Mouse (Mus musculus) macrophage (primary cell): ENCODE data around the gene Kmt5c. TPM values are rescaled to one million over a fixed set of nuclear protein-coding genes. Genes with fewer than 3 reads are reported as not detected.

ENCODE experiments used
- H3K27ac ChIP-seq: fragments of 350-480 bp; formaldehyde crosslinking; 2 replicates; pipeline ENCODE4 v1.9.0; 2021
- H3K36me3 ChIP-seq: fragments of 350-480 bp; formaldehyde crosslinking; 2 replicates; pipeline ENCODE4 v1.9.0; 2021; ENCODE audit errors: inconsistent target
- H3K4me3 ChIP-seq: fragments of 350-480 bp; formaldehyde crosslinking; 2 replicates; pipeline ENCODE4 v1.9.0; 2021; ENCODE audit errors: inconsistent target
- H3K79me2 ChIP-seq: fragments of 350-480 bp; formaldehyde crosslinking; 2 replicates; pipeline ENCODE4 v1.9.0; 2021; ENCODE audit errors: inconsistent target
- WGBS: methylation state at CpG from one replicate; pipeline ENCODE4 v1.1.7; 2026; ENCODE audit warnings: inconsistent platforms; ENCODE audit not compliant: missing documents; 5-methylcytosine and 5-hydroxymethylcytosine counted together
- polyA plus RNA-seq: library from polyadenylated mRNA; stranded (reverse); fragments of 250-400 nt; gene quantifications from 3 replicates; pipeline ENCODE4 v1.2.4, GENCODE M21; 2018; ENCODE audit warnings: inconsistent platforms
- total RNA-seq, 78 experiments: library from RNA; depleted of rRNA; stranded (reverse); fragments of 250-400 nt; gene quantifications; 1 replicate in 9 of 78; 2 replicates in 24 of 78; 3 replicates in 43 of 78; 4 replicates in 2 of 78; pipeline ENCODE4 v1.2.4; 2018; ENCODE audit warnings: inconsistent platforms in 56 of 78

Gene Kmt5c
- total RNA-seq (2018; cell fraction: chromatin; rRNA removed): 100 to 1,000 TPM in 13 of 26 experiments, 10 to 100 TPM in 13; 21.0 to 341 (median 99.0) TPM
- 10 to 100 TPM in 17 of 26 experiments, 1 to 10 TPM in 9; 4.0 to 32.9 (median 13.8) TPM for total RNA-seq (2018; cell fraction: cytosol; rRNA removed)
- total RNA-seq (2018; cell fraction: nucleus; rRNA removed): 100 to 1,000 TPM in 9 of 26 experiments, 10 to 100 TPM in 17; 12.0 to 234 (median 64.6) TPM
- 13.0 to 41.3 TPM (median 19.4 TPM) in 3 replicates for polyA plus RNA-seq

GRCm38 (mm10) chr7:4739544-4740275, at the start of gene Kmt5c:
Gene Kmt5c, plus strand, starts transcription at chr7:4740115.
- peak within 1 kb of the TSS; percentile 90 for H3K27ac ChIP-seq
- H3K4me3 ChIP-seq: peak within 1 kb of the TSS; percentile 95
- peaks cover 7% of the 10 kb centered on the region; the same call in 1 of the 2 replicates for H3K36me3 ChIP-seq
- under 1% methylated on average over 37 of the region's 44 CpGs for WGBS
- no peaks in the 10 kb centered on the region for H3K79me2 ChIP-seq

- Histone ChIP-seq H3K36me3 (no peaks in the 10 kb centered on the region), H3K79me2 (no peaks in the 10 kb centered on the region), H3K4me3 (no peak within 1 kb of the TSS), H3K27ac (no peak within 1 kb of the TSS)
- WGBS: 34% methylated on average over 4 of the region's 18 CpGs
Observed at GRCm38 (mm10) chr7:4690387-4690786, 49.5 kb upstream of the Kmt5c start, which contains the start of gene Brsk1. Gene Brsk1, plus strand, starts transcription at chr7:4690604.

DNA sequence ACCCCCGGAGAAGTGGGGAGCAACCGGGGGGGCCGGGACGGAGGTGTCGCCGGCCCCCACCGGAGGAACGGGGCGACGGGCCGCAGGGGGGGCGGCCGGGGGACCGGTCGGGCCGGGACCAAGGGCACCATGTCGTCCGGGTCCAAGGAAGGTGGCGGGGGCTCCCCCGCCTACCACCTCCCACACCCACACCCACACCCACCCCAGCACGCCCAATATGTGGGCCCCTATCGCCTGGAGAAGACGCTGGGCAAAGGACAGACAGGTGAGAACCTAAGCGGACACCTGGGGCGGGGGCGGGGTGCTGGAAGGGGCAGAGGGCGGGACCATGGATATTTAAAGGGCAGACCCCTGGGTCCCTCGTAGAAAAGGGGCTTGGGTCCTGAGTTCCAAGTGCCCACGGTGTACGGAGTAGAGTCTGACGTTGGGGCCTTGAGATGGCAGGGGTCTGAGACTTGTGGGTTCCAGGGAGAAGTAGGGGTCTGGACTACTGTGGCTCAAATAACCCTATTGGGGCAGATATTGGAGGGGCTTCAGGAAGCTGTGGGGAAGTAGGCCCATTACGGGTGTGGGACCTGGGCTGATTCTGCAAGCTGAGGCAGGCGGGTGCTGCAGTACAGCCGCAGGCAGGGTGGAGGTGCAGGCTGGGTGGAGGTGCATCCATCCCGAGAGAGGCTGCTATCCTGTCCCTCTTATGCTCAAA, 48.8 kb upstream of the Kmt5c start:
- H3K4me3 ChIP-seq: no peak overlapping the region

DNA sequence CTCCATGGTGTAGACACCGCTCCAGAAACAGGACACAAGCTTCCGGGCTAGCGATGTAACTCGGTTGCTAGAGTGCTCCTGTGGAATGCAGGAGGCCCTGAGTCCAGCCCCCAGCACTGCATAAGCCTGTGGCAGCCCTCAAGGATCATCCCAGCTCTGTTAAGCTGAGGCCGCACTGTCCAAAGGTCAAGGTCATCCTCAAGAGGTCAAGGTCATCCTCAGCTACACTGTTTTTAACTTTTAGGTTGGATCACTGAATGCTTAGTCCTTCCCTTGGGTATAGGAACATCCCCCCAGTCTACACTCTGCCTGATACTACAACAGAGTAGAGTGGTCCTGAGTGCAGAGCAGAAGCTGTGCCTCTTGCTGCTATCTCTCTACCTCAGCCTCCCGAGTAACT, 46.9 kb upstream of the Kmt5c start:
- WGBS: 79% methylated on average over 4 of the region's 6 CpGs
- no peak overlapping the region for H3K4me3 ChIP-seq
- no peaks in the 10 kb centered on the region for H3K79me2 ChIP-seq
- no peak overlapping the region for H3K27ac ChIP-seq
- H3K36me3 ChIP-seq: no peaks in the 10 kb centered on the region

More for the DNA sequence above, 48.8 kb upstream of the Kmt5c start:
- H3K36me3 ChIP-seq: no peaks in the 10 kb centered on the region
- H3K79me2 ChIP-seq: no peaks in the 10 kb centered on the region
- H3K27ac ChIP-seq: no peak overlapping the region
- 37% methylated on average over 30 of the region's 35 CpGs for WGBS

GRCm38 (mm10) chr7:4702334-4702733, 37.6 kb upstream of the Kmt5c start:
- 89% methylated on average over 8 of the region's 8 CpGs for WGBS
- Histone ChIP-seq H3K79me2 (no peaks in the 10 kb centered on the region), H3K4me3 (no peak overlapping the region), H3K27ac (no peak overlapping the region), H3K36me3 (no peaks in the 10 kb centered on the region)

- Histone ChIP-seq H3K4me3 (no peak overlapping the region), H3K36me3 (no peaks in the 10 kb centered on the region), H3K27ac (no peak overlapping the region), H3K79me2 (no peaks in the 10 kb centered on the region)
- 92% methylated on average over 7 of the region's 7 CpGs for WGBS
Observed at GRCm38 (mm10) chr7:4703195-4703594, 36.7 kb upstream of the Kmt5c start.

DNA sequence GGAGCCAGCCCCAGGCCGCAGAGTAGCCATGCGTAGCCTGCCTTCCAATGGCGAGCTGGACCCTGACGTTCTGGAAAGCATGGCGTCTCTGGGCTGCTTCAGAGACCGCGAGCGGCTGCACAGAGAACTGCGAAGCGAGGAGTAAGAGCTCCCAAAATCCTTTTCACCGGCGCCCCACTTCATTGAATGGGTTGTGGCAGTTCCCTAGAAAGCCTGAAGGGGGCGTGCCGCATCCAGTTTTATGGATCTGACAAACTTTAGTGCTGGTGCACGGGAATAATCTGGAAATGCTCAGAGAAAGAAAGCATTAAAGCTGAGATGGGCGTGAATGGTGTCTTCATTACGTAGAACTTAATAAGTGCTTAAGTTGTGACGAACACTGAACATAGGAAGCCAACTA, 34.8 kb upstream of the Kmt5c start:
- WGBS: 47% methylated on average over 15 of the region's 18 CpGs
- Histone ChIP-seq H3K79me2 (no peaks in the 10 kb centered on the region), H3K36me3 (no peaks in the 10 kb centered on the region), H3K4me3 (no peak overlapping the region), H3K27ac (no peak overlapping the region)

- Histone ChIP-seq H3K36me3 (no peaks in the 10 kb centered on the region), H3K4me3 (no peak overlapping the region), H3K79me2 (no peaks in the 10 kb centered on the region), H3K27ac (no peak overlapping the region)
- WGBS: 94% methylated on average over 3 of the region's 3 CpGs
Observed at GRCm38 (mm10) chr7:4712594-4712993, 27.3 kb upstream of the Kmt5c start.

- WGBS: 67% methylated on average over 5 of the region's 6 CpGs
- Histone ChIP-seq H3K36me3 (no peaks in the 10 kb centered on the region), H3K4me3 (no peak overlapping the region), H3K27ac (no peak overlapping the region), H3K79me2 (no peaks in the 10 kb centered on the region)
Observed at GRCm38 (mm10) chr7:4716955-4717354, 23.0 kb upstream of the Kmt5c start.

- WGBS: 100% methylated on average over 3 of the region's 3 CpGs
- Histone ChIP-seq H3K4me3 (no peak overlapping the region), H3K27ac (no peak overlapping the region), H3K36me3 (no peaks in the 10 kb centered on the region), H3K79me2 (no peaks in the 10 kb centered on the region)
Observed at GRCm38 (mm10) chr7:4719276-4719675, 20.6 kb upstream of the Kmt5c start.

DNA sequence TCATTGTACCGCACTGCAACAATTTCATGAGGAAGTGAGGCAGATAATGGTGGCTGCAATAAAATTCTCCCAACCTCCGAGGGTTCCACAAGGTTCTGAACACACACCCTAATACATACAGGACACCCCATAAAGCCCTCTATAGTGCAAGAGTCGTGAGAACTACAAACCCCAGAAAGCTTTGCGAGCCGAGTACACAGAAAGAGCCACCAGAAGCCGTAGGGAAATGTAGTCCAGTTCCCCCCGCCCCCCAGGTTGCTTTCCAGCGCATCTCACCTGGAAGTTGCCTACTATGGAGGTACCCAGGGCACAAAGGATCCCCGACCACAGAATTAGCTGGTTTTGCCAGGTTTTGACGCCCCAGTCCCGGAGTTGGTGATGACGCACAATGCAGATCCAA, 16.4 kb upstream of the Kmt5c start:
- 13% methylated on average over 12 of the region's 12 CpGs for WGBS
- Histone ChIP-seq H3K79me2 (no peaks in the 10 kb centered on the region), H3K4me3 (peak overlapping the region; percentile 44), H3K27ac (peak overlapping the region; percentile 84), H3K36me3 (no peaks in the 10 kb centered on the region)

DNA sequence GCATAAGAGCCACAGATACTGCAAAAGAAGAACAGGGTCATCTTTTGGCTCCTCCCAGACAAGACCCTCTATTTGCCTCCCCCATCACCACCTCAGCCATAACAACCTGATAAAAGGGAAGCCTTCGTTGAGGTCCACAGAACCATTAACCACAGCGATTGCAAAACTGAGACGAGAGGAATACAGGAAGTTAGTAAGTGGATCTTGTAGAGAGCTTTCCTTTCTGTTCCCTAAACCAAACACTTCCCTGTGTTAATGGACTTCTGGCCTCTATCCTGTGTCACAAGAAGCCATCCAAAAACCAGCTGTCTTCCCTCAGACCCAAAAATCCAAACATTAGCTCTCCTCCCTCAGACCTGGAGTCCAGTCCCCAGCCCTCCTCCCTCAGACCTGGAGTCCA, 15.6 kb upstream of the Kmt5c start:
- H3K4me3 ChIP-seq: peak overlapping the region; percentile 44; the same call in 1 of the 2 replicates
- no peaks in the 10 kb centered on the region for H3K79me2 ChIP-seq
- no peaks in the 10 kb centered on the region for H3K36me3 ChIP-seq
- H3K27ac ChIP-seq: peak overlapping the region; percentile 84
- 0% methylated on average over 3 of the region's 3 CpGs for WGBS

- H3K27ac ChIP-seq: peak within 1 kb of the TSS; percentile 84
Observed at GRCm38 (mm10) chr7:4725169-4725568, 14.7 kb upstream of the Kmt5c start, which contains the start of gene Tmem150b. Gene Tmem150b, minus strand, starts transcription at chr7:4725249.

DNA sequence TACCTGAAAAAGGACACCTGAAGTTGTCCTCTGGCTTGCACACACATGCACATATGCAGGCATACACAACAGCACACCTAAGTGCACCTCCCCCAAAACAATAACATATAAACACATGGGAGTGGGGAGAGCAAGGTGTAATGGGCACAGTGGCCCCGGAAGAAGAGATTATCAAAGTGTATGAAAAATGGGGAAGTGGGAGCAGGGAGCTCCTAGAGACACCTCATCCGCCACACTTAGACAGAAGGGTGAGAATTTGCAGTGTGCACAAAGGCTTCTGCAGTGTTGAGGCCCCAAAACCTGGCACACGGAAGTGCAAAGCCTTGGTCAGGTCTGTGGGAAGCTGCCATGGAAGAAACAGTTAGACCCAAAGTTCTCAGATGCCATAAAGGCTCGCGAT, 8.8 kb upstream of the Kmt5c start:
- WGBS: 38% methylated on average over 5 of the region's 5 CpGs
- Histone ChIP-seq H3K79me2 (no peaks in the 10 kb centered on the region), H3K36me3 (no peaks in the 10 kb centered on the region), H3K4me3 (no peak overlapping the region), H3K27ac (no peak overlapping the region)

More at GRCm38 (mm10) chr7:4725169-4725568, 14.7 kb upstream of the Kmt5c start, which contains the start of gene Tmem150b:
- WGBS: 9% methylated on average over 7 of the region's 7 CpGs
- H3K36me3 ChIP-seq: no peaks in the 10 kb centered on the region
- no peaks in the 10 kb centered on the region for H3K79me2 ChIP-seq
- peak within 1 kb of the TSS; percentile 44 for H3K4me3 ChIP-seq

DNA sequence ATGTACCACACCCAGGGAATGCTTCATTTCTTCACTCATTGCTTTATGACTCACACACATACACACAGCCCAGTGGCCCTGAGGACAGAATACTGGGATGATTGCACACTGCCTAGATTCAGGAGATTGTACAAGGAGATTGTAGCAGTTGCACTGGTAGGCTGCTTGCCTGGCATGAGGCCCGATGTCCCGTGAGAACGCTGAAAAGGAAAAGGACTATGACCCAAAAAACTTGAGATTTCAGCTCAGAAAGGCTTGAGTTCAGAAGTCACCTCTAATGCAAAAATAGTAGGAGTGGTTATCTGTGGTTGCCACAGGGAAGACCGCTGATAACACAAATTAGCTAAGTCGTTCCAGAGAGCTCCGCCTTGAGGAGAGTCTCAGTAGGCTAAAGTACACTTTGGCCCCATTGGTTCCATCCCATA, 6.9 kb upstream of the Kmt5c start:
- Histone ChIP-seq H3K4me3 (no peak overlapping the region), H3K79me2 (no peaks in the 10 kb centered on the region), H3K27ac (no peak overlapping the region), H3K36me3 (no peaks in the 10 kb centered on the region)
- WGBS: 79% methylated on average over 6 of the region's 6 CpGs
